Mouse (Mus musculus) frontal cortex, postnatal 25 days (tissue): ENCODE data around the gene Thy1.

ENCODE experiments used
- DNase-seq, 2 experiments: peaks; one replicate each; pipeline ENCODE4 v3.0.0; 2022; ENCODE audit warnings: low spot score in 2 of 2

Gene Thy1

GRCm38 (mm10) chr9:44067241-44067959, 24.2 kb downstream of the Thy1 start:
- no peak for DNase-seq

- DNase-seq: no peak
Measured at GRCm38 (mm10) chr9:44067960-44068330, 24.8 kb downstream of the Thy1 start.

DNA sequence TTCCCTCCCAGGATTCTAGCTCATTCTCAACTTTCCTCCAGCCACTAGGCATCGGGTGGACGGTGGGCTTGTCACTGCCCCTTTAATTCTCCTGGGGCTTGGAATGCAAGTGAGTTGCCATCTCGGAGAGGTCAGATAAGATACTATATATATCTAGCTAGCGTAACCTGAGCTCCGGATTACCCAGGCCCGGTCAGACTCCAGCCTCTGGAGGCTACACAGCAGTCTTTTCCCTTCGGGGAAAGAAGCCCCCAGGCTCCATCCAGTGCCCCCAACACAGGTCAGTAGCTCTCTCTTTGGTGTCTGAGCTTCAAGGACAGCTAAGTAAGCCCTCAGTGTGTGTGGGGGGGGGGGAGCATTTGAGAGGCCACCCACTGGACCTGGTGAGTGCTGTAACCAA, 26.1 kb downstream of the Thy1 start:
- no peak for DNase-seq

DNA sequence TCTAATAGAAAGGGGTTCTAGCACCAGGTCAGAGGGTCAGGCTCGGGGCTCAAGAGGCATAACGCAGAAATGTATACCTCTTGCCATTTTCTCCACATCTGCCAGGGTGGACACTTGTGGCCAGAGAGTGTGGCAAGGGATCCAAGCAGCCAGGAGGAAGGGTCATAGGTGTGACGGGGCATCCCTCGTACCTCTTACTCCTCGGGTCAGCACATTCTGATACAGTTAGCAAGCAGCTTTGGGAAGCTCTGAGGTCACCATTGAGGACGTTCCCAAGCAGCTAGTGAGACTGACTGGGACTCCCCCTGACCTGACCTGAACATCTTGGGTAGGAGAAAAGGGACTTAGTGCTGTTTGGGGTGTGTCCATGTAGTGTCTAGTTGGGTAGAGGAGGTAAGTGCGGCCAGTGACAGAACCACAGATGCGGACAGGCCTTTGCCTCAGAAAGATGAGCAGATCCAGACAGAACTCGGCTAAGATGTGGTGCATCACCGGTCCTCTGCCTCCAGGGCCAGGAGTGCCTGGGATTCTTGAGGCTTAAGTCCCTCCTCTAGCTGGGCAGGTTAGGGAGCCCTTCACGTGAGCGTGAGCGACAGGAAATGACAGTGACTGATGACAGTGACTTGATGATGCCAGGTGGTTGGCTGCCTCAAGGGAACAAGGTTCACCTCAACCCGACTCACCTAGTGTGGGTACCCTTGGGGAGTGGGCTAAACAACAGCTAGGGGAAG, 27.1 kb downstream of the Thy1 start:
- no peak for DNase-seq

GRCm38 (mm10) chr9:44070844-44071231, 27.7 kb downstream of the Thy1 start:
- no peak for DNase-seq

DNA sequence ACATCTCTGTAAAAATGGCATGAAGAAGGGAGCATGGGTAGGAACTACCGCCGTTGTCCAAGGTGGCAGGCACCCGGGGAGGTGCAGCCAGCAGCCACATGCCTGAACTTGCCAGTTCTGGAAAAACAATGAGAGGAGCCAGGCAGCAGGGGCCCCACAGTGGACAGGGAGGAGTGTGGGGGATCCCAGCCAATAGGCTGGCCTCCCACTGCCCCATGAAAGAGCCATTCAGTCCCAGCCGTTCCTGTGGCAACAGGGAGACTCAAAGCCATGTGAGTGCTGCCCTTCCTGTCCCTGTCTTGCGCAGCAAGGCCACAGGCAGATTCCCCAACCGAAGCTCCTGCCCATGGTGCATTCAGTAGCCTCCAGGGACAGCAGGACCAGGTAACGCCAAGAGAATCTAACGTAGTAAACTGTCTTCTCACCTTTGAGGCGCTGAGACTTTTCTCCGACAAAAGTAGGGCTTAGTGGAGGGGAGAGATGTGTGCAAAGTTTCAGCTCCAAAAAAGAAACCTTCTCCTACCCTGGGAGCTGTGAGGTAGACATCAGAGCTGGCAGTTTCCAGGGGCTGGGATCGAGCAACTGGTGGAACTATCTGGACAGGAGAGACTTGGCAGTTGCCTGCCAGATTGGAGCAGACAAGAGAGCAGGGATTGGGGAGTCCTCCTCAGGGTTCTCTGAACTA, 28.9 kb downstream of the Thy1 start:
- DNase-seq: no peak

DNA sequence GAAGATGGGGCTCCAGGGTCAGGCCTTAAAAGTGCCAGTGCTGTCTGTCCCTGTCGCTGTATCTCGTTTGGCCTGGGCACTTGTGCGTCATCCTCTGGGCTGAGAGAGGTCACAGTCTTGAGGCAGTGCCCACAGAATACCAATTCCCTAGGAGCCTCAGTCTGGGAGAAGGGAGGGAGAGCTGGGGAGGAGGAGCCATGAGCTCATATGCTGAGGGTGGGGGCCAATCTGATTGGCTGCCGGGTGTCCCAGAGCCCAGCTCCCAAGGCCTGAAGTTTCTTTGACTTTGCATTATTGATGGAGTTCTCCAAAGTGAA, 29.4 kb downstream of the Thy1 start:
- DNase-seq: no peak

DNA sequence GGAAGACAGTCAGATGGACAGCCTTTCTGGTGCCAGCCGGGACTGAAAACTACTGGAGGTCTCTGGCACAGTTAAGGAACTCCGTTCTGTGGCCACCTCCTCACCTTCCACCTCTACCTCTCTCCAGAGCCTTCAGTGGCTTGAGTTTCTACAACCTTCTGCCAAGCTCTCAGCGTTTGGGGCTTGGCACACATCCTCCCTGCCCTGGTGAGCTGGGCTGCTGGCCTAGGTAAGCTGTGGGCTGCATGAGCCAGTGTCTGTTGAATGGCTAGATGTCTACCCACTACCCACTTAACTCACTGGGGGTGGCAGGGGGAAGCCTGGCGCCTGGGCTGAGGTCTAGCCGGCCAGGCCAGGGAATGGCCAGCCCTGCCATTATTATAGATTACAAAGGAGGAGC, 29.9 kb downstream of the Thy1 start:
- DNase-seq: no peak

GRCm38 (mm10) chr9:44074395-44075275, 31.5 kb downstream of the Thy1 start:
- DNase-seq: no peak

DNA sequence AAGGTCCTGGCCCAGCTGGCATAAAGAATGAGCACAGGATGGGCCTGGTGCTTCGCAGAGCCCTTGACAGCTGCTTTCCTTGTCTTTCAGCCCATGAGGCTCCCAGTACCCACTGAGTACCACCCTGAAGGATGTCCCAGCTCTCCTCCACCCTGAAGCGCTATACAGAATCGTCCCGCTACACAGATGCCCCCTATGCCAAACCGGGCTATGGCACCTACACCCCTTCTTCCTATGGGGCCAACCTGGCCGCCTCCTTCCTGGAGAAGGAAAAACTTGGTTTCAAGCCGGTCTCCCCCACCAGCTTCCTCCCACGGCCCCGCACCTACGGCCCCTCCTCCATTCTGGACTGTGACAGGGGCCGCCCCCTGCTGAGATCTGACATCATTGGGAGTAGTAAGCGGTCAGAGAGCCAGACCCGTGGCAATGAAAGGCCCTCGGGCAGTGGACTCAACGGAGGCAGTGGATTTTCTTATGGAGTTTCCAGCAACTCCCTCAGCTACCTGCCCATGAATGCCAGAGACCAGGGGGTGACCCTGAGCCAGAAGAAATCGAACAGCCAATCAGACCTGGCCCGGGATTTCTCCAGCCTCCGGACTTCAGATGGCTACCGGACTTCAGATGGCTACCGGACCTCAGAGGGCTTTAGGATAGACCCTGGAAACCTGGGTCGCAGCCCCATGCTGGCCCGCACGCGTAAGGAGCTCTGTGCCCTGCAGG, 32.3 kb downstream of the Thy1 start:
- DNase-seq: no peak

- no peak for DNase-seq
Measured at GRCm38 (mm10) chr9:44075996-44076763, 33.0 kb downstream of the Thy1 start.

GRCm38 (mm10) chr9:44076764-44077120, 33.6 kb downstream of the Thy1 start:
- DNase-seq: no peak

GRCm38 (mm10) chr9:44077266-44077910, 34.2 kb downstream of the Thy1 start:
- no peak for DNase-seq

- no peak for DNase-seq
Measured at GRCm38 (mm10) chr9:44078136-44078797, 35.1 kb downstream of the Thy1 start.

- no peak for DNase-seq
Measured at GRCm38 (mm10) chr9:44078955-44079756, 36.0 kb downstream of the Thy1 start.

DNA sequence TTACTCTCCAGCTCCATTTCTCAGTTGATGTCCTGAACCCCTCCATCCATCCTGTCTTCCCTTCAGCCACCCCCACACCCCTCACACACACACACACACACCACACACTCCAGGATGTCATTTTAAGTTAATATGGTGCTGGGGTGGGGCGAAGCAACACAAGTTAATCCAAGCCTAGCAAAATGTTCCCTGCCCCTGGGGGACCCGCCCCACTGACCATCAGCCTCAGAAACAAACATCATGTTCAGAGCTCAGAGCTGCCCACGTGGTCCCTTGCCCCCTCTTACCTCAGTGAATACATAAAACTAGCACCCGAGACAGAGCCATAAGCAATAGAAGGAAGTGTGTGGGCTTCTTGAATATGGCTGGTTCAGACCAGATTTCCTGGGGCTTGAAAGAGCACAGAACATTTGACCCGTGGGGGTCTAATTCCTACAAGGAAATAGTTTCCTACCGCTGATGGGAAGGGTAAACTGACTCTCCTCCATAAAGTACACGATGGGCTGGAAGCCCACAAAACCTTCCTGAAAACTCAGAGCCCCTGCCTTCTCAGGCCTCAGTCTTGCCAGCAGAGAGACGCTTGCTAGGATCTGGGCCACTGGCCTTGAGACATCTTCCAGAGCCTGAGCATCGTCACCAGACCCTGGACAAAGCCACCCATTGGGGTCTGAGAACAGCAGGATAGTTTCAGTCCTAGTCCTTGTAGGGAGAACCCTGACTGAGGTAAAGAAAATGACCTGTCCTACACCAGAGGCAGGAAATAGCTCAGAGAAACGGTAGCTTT, 37.0 kb downstream of the Thy1 start:
- DNase-seq: no peak

DNA sequence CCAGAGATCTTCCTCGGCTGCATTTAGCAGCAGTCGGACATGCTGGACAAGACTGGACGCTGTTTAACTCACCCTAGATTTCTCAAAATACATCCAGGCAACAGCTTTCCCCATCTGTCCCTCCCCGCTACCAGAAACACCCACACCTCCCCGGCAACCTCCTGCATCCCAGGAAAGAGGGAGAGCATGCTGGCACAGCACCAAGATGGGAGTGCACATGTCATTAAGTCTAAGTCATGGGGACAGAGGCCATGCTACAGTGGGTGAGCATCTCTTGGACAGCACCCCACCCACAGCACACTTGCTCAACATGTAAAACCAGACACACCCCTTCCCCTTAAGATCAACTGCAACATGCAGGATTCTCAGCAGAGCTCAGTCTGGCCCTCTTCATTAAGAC, 37.8 kb downstream of the Thy1 start:
- no peak for DNase-seq

- DNase-seq: no peak
Measured at GRCm38 (mm10) chr9:44081581-44081980, 38.4 kb downstream of the Thy1 start.
